Mouse (Mus musculus): ENCODE measurements at regions not wholly inside any gene's neighbourhood (a gene's known extent, or its start where the extent isn't known, plus 50 kb on each side); places are given as distances from the start of the nearest gene placed in this dataset.

DNA sequence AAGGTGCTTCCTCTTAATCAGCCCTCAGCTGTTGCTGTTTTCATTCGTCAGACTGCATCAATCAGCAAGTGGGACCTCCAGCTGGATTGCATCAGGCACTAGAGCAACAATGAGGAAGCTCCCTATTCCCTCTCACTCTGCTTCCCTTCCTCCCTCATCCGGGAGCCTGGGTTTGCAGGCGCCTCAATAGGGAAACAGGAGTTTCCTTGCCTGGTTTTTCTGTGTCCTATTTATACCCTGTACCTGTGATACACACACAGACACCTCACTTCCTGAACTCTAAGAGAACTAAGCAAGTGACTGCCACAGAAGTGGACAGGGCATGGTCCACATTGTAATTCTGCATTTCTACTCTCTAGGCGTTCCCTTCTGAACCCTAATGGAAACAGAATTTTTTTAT, 637.9 kb upstream of the Cdh5 start:
- Histone ChIP-seq H3K4me3 (ENCODE audit: insufficient read depth, low read length) (no peak overlapping the region), H3K27ac (ENCODE audit: insufficient read depth, low read length) (no peak overlapping the region), H3K4me1 (ENCODE audit: control insufficient read depth, insufficient read depth, low read length) (no peaks in the 10 kb centered on the region)
- TF ChIP-seq CTCF (IDR thresholded peaks at IDR 0.05; ENCODE audit: extremely low read depth, insufficient read depth, low read length), result no peak
- TF ChIP-seq POLR2A (IDR thresholded peaks at IDR 0.05; ENCODE audit: extremely low read depth, insufficient read depth, low read length), result no peak

DNA sequence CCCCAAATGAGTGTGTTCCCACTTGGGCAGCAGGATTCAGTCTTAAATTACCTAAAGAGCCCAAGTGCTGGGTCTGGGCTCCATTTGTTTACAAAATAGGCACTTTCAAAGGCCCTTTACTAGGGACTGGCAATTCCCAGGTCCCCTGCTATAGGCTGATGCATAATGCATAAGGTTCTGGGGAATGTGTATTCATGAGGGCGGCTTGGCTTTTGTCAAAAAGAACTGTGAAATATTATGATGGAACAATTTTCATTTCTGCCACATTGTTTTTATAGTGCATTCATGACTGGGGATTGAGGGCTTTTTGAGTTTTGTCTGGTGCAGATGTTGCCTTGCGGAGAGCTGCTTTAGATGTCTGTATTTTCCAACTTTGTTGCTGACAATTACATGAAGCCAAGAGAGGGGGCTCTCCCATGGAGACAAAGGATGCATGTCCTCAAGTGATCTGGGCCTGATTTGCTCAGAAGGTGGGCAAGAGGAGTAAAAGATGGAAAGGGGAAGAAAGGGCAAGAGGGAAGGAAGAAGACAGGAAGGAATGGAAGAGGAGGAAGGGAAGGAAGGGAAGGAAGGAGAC, 636.6 kb upstream of the Cdh5 start:
- no peaks in the 10 kb centered on the region for H3K4me1 ChIP-seq (ENCODE audit: control insufficient read depth, insufficient read depth, low read length)
- no peak overlapping the region for H3K27ac ChIP-seq (ENCODE audit: insufficient read depth, low read length)
- TF ChIP-seq CTCF (IDR thresholded peaks at IDR 0.05; ENCODE audit: extremely low read depth, insufficient read depth, low read length), result no peak
- no peak for TF ChIP-seq POLR2A (IDR thresholded peaks at IDR 0.05; ENCODE audit: extremely low read depth, insufficient read depth, low read length)
- no peak overlapping the region for H3K4me3 ChIP-seq (ENCODE audit: insufficient read depth, low read length)

DNA sequence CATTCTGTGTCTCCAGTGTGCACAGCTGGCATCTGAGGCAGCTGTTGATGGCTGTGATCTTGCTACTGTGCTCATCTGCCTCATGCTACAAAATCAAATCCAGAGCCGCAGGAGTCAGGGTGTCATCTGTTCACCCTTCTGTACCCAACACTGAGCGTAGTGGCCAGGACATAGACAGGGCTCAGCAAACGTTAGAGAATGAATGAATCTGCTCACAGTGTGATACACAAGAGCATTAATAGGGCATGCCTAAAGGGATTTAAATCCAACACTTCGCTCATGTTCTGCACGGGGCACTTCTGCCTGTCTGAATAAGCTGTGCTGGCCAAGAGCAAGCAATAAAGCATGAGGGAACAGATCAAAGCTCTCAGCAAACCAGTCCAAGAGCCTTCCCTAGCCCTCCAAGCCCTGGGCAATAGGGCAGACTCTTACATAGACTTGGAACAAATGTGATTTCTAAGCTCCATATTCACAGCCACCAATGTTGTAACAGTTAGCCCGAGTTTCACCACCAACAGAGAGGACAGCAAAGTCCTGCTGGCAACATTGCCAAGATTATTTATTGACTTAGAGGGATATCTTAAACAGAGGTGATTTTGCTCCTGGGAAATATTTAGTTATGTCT, 633.8 kb upstream of the Cdh5 start:
- no peak overlapping the region for H3K4me3 ChIP-seq (ENCODE audit: insufficient read depth, low read length)
- no peaks in the 10 kb centered on the region for H3K4me1 ChIP-seq (ENCODE audit: control insufficient read depth, insufficient read depth, low read length)
- no peak for TF ChIP-seq CTCF (IDR thresholded peaks at IDR 0.05; ENCODE audit: extremely low read depth, insufficient read depth, low read length)
- no peak for TF ChIP-seq POLR2A (IDR thresholded peaks at IDR 0.05; ENCODE audit: extremely low read depth, insufficient read depth, low read length)
- no peak overlapping the region for H3K27ac ChIP-seq (ENCODE audit: insufficient read depth, low read length)

DNA sequence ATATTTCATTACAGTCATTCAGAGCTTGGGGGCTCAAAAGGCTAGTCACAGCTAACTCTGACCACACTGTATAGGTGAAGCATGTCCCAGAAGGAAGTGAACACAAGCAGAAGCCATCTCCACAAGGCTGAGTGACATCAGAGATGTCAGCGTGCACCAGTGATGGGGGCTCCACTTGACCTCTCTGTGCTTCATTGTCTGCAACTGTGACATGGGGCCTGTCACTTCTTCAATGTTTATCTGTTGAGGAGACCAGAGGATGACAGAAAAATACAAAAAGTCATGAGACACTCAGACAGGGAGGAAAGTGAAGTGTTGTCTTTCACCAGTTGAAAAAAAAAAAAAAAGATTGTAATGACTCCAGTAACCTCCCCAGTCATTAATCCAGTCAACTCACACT, 632.4 kb upstream of the Cdh5 start:
- TF ChIP-seq POLR2A (IDR thresholded peaks at IDR 0.05; ENCODE audit: extremely low read depth, insufficient read depth, low read length) (no peak), CTCF (IDR thresholded peaks at IDR 0.05; ENCODE audit: extremely low read depth, insufficient read depth, low read length) (no peak)
- Histone ChIP-seq H3K4me3 (ENCODE audit: insufficient read depth, low read length) (no peak overlapping the region), H3K27ac (ENCODE audit: insufficient read depth, low read length) (no peak overlapping the region), H3K4me1 (ENCODE audit: control insufficient read depth, insufficient read depth, low read length) (no peaks in the 10 kb centered on the region)

GRCm38 (mm10) chr8:103470316-103470715, 631.1 kb upstream of the Cdh5 start:
- no peaks in the 10 kb centered on the region for H3K4me1 ChIP-seq (ENCODE audit: control insufficient read depth, insufficient read depth, low read length)
- H3K4me3 ChIP-seq (ENCODE audit: insufficient read depth, low read length), result no peak overlapping the region
- no peak overlapping the region for H3K27ac ChIP-seq (ENCODE audit: insufficient read depth, low read length)
- TF ChIP-seq CTCF (IDR thresholded peaks at IDR 0.05; ENCODE audit: extremely low read depth, insufficient read depth, low read length) (no peak), POLR2A (IDR thresholded peaks at IDR 0.05; ENCODE audit: extremely low read depth, insufficient read depth, low read length) (no peak)

DNA sequence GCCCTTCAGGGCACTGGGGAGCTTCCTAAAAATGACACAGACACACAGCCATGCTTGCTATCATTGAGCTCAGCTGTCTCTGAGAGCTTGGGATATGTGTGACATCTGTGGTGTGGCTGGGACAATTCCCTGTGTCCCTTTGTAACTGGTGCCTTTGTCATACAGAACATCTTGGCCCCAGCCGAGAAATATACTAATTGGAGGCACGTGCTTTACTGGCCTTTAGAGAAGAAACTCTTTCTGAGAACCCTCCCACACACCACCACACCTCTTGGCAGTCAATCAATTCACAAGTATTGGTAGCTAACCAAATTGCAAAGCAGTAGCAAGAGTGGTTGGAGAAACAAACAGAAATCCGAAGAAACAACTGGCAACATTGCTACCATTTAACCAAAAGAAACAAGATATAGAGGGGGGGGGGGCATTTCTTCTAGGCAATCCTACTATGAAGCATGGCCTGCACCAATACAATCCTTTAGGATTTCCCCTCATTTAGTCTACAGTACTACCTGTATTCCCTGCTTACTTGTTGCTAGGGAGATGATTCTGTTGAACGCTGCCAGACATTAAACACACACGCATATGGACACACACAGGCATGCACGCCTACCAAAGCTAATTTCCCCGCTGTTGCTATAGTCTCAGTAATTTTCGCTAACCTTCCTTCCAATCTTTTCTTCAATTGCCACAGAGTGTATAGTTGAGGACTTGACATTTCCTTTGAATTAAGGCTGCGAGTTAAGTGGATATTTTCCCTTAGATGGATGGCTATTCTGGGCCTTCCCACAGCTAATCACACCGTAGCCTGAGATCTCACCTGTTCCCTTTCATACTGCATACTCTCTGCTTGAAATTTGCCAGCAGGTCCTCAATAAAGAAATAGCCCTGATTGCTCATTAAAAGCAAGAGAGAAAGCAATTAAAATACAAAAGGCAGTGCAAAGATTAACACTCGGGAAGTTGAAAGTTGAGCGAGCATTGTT, 625.3 kb upstream of the Cdh5 start:
- Histone ChIP-seq H3K4me3 (ENCODE audit: insufficient read depth, low read length) (no peak overlapping the region), H3K4me1 (ENCODE audit: control insufficient read depth, insufficient read depth, low read length) (no peaks in the 10 kb centered on the region), H3K27ac (ENCODE audit: insufficient read depth, low read length) (no peak overlapping the region)
- TF ChIP-seq CTCF (IDR thresholded peaks at IDR 0.05; ENCODE audit: extremely low read depth, insufficient read depth, low read length), result no peak
- TF ChIP-seq POLR2A (IDR thresholded peaks at IDR 0.05; ENCODE audit: extremely low read depth, insufficient read depth, low read length), result no peak

GRCm38 (mm10) chr8:103482033-103482720, 619.2 kb upstream of the Cdh5 start:
- no peak overlapping the region for H3K27ac ChIP-seq (ENCODE audit: insufficient read depth, low read length)
- TF ChIP-seq CTCF (IDR thresholded peaks at IDR 0.05; ENCODE audit: extremely low read depth, insufficient read depth, low read length), result no peak
- TF ChIP-seq POLR2A (IDR thresholded peaks at IDR 0.05; ENCODE audit: extremely low read depth, insufficient read depth, low read length), result no peak
- no peak overlapping the region for H3K4me3 ChIP-seq (ENCODE audit: insufficient read depth, low read length)
- no peaks in the 10 kb centered on the region for H3K4me1 ChIP-seq (ENCODE audit: control insufficient read depth, insufficient read depth, low read length)

DNA sequence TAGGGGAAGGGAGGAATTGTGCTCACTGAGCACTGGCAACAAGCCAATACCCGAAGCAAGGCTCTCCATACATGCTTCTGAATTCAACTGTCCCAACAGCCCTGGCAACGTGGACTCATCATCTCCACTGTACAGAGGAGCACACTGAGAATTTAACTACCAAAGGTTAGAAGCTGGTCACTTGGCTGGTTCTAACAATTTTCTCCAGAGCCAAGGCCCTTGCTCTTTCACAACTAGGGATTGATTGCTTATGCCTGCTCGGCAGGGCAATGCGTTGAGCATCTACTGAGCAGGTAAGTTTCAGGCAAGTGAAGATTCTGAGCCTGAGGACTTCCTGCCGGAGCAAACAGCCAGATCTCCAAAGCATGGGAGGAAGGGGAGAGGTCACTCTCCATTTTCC, 616.0 kb upstream of the Cdh5 start:
- H3K27ac ChIP-seq (ENCODE audit: insufficient read depth, low read length), result no peak overlapping the region
- no peak overlapping the region for H3K4me3 ChIP-seq (ENCODE audit: insufficient read depth, low read length)
- TF ChIP-seq CTCF (IDR thresholded peaks at IDR 0.05; ENCODE audit: extremely low read depth, insufficient read depth, low read length) (no peak), POLR2A (IDR thresholded peaks at IDR 0.05; ENCODE audit: extremely low read depth, insufficient read depth, low read length) (no peak)
- H3K4me1 ChIP-seq (ENCODE audit: control insufficient read depth, insufficient read depth, low read length), result no peaks in the 10 kb centered on the region

DNA sequence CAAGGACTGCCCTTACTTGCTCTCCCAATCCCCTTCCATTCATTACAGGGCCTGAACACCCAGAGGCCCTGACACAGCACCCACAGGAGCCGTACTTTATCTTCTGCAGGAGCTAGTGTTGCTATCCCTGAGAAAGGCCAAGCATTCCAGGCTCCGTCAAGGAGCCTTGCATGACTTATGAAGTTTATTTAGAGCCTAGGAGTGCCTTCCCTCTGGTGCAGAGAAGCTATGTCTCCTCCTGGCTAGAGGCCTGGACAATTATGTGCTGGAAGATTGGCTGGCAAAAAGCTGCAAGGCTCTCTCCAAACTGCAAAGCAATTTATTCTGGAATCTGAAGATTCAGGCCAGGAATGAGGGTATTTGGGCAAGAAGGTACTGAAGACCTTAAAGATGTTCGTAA, 612.0 kb upstream of the Cdh5 start:
- Histone ChIP-seq H3K27ac (ENCODE audit: insufficient read depth, low read length) (no peak overlapping the region), H3K4me3 (ENCODE audit: insufficient read depth, low read length) (no peak overlapping the region), H3K4me1 (ENCODE audit: control insufficient read depth, insufficient read depth, low read length) (no peaks in the 10 kb centered on the region)
- TF ChIP-seq CTCF (IDR thresholded peaks at IDR 0.05; ENCODE audit: extremely low read depth, insufficient read depth, low read length) (no peak), POLR2A (IDR thresholded peaks at IDR 0.05; ENCODE audit: extremely low read depth, insufficient read depth, low read length) (no peak)
